Mouse (Mus musculus) liver, embryonic 14.5 days (tissue): Measurements from ENCODE around the gene Numbl.

Source experiments
- CTCF ChIP-seq: IDR thresholded peaks from 2 replicates; pipeline ENCODE4 v1.5.1; 2016; ENCODE audit warnings: antibody characterized with exemption, low read depth, control low read depth
- EP300 ChIP-seq: IDR thresholded peaks from 2 replicates; pipeline ENCODE4 v1.6.1; 2016; ENCODE audit warnings: antibody characterized with exemption, low read depth

DNA sequence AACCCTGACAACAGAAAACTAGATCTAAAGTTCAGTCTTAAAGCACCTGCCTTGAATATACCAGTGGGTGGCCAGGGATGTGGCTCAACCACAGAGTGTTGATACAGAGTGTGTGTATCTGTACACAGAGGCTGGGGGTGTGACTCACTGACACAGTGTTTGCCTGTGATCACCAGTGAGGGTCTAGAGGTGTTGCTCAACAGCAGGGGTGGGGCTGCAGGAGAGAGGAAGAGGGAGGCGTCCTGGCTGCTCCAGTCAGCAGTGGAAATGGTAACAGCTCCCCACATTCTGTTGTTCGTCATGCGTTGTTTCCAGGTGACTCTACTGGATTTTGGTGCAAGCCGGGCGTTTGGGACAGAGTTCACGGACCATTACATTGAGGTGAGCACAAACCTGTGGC lies 6.3 kb upstream of the Numbl start:
- TF ChIP-seq CTCF = no peak
- no peak for TF ChIP-seq EP300
